Mouse (Mus musculus) common myeloid progenitor, adult 5-6 weeks (primary cell): ENCODE results near the gene Cd164l2. TPM values are rescaled to one million over a fixed set of nuclear protein-coding genes. Genes with fewer than 3 reads are reported as not detected.

ENCODE experiments used
- ATAC-seq: replicated peaks from 2 replicates; pipeline ENCODE4 v1.8.0; 2016; ENCODE audit warnings: low read depth, mild to moderate bottlenecking, moderate TSS enrichment, inconsistent platforms; ENCODE audit not compliant: poor library complexity, severe bottlenecking
- total RNA-seq: library from RNA; stranded (forward); fragments of 200-1000, 187-1606 nt; gene quantifications from 2 replicates; pipeline ENCODE4 v1.2.3, GENCODE M21; 2017

Cd164l2 gene
- total RNA-seq: not detected in 2 replicates

DNA sequence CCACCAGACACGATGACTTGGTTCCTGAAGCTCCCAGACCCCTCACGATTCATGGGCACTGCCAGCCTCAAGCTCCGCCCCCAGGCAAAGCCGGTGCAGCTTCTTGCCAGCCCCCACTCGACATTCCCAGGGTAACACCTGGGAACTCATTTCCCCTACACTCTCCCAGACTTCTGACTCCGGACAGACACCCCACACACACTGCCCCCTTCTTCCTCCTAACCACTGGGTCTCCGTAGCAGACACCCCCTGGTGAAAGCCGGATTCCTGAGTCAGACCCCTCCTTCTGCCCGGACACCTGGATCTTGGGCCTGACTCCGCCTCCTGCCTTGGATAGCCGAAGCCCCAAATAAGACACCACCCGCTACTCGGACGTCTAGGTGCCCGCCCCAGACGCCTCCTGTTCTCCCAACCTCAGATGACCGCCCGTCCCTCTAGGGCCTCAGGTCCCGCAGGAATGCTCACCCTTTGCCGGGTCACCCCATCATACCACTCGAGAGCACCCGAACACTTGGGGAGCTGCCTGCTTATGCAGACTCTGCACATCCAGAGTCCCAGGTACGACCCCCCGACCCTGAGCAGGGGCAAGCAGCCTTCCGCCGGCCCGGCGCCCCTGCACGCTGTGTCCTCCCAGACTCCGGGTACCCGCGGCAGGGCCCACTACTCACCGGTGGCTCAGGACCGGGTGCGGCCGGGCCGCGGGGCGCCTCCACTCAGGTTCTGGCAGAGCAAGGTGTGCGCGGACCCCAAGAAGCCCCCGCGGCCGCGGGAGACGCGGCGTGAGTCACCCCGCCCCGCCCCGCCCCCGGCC, at the start of gene Cd164l2, which contains the start of gene Gpr3:
TSS of gene Cd164l2 (plus strand) at position 381 of the 811 bp plus-strand sequence.
TSS of gene Gpr3 (minus strand) at position 786 of the 811 bp plus-strand sequence.
- ATAC-seq: no peak

DNA sequence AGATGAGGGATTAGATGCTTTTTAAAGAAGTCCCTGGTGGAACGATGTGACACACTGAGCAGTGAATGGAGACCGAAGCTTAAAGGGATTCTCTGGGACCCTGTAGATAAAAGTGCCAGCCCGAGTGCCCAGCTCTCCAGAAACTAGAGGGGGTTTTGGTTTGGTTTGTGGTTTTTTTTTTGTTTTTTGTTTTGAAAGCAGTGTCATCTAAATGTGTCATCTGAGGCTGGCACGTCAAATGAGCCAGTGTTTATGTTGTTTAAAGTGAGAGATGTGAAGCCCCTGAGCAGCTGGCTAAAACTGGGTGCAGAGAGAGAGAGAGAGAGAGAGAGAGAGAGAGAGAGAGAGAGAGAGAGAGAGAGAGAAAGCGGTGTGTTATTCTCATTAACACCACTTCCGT, 49.7 kb upstream of the Cd164l2 start:
- ATAC-seq: no peak

DNA sequence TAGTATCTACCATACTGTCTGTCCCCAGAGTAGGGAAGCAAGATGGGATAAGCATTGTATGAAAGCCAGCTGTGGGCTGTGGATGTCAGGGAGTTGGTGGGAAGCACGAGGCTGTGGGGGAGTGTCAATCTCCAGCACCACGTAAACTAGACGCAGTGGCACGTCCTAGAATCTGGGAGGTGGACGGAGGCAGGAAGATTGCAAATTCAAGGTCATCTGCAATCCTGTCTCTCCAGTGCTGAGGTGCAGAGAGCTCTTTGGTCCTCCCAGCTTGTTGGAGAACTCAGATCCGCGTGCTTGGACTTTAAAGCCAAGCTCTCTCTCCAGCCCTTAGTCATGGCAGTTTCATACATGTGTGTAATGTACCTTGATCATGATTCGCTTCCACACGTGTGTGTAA, 45.2 kb upstream of the Cd164l2 start:
- no peak for ATAC-seq

DNA sequence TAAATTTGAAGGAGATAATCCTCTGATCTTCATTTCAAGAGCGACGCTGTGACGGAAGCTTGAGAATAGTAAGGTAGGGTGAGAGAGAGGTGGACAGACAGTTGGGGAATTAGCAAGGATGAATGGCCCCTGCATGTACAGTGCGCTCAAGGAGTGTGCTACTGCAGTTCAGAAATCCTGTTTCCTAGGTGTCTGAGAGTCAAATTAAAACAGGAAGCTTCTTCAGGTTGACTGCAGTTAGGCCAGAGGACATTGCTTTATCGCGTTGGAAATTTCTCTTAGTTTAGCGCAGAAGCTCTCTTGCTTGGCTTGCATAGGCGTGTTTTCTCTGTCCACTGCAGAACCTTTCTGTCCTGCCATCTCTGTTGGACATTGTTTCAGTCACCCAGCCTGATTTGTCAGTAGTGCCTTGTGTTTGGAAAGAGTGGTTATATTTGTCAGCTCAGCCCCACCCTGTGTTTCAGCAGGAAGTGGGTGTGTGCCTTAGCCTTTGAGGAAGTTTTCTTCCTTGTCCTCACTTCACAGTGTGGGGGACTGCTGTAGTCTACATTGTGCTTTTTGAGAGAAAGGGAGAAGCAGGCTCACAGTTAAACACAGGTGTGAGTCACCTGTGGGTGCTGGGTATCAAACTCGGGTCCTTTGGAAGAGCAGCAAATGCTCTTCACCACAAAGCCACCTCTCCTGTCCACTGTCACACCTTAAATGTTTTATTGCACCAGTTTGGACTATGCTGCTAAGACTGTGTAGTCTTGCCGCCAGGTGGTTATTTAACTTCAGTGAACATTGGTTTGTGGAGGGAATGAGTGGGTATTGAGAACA, 42.5 kb upstream of the Cd164l2 start:
- ATAC-seq: peak; percentile 84

DNA sequence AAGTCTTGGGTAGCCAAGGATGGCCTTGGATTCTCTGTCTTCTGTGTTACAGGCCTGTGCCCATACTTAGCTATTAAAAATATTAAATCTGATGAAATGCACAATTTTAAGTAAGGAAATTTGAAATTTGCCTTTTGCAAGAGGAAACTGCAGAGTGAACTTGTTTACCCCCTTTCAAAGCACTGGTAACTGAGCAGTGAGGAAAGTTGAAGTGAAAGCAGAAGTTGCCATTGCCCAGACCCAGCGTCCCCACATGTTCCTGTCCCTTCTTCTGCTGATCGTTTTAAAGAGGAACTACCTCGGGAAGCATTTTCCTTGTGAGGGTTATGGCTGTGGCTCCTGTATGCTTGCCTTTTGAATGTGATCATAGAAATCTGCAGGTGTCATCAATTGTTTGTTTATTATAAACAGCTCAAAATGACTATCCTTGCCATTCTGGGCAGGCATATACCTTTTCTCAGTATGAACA, 41.8 kb upstream of the Cd164l2 start:
- ATAC-seq: peak; percentile 81

DNA sequence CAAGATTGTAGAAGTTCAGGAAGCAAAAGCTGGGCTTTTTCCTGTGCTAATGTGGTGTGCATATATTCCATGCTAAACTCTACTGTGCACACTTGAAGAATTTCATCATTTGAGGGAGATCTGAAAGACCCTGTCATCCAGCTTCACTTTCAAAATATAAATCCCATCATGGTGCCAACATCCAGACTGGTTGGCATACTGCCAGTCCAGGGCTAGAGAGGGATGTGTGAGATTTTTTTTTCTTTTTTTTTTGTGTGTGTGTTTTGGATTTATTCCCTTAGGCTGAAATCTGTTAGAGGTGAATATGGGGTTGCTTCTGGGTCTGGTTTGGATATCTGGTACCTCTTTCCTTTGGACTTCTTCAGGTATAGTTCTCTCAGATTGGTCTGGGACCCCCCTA, 41.3 kb upstream of the Cd164l2 start:
- no peak for ATAC-seq

DNA sequence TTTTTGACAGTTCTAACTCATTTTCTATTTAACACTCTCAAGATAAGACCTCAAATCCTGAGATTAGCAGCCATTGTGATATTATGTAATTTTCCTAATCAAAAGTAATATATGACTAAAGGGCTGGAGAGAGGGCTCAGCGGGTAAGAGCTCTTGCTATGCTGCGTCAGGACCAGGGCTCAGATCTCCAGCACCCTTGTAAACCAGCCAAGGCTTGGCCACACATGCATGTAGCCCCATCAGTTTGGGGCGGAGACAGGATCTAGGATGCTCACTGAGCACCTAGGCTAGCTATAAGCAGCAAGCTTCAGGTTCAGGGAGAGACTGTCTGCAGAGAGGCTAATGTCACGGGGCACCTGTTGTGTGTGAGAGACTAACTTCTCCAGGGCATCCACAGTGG, 39.5 kb upstream of the Cd164l2 start:
- no peak for ATAC-seq

DNA sequence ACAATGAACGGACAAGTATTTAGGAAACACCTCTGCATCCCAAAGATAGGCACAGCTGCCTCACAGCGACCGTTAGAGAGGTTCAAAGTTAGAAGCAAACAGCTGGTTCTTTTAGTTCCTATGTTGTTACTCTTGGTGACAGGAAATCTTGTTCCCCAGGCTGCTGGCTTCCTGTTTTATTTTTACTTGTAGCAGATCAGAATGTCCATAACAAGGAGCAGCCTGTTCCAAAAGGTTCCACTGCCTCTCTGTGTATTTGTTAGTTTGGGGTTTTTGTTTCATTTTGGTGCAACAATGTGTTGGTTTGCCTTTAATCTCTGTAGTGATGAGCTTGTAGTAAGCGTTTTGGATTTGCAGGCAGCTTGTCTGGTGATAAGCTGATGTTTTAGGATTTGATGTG, 37.6 kb upstream of the Cd164l2 start:
- ATAC-seq: peak; percentile 21; the same call in 1 of the 2 replicates

DNA sequence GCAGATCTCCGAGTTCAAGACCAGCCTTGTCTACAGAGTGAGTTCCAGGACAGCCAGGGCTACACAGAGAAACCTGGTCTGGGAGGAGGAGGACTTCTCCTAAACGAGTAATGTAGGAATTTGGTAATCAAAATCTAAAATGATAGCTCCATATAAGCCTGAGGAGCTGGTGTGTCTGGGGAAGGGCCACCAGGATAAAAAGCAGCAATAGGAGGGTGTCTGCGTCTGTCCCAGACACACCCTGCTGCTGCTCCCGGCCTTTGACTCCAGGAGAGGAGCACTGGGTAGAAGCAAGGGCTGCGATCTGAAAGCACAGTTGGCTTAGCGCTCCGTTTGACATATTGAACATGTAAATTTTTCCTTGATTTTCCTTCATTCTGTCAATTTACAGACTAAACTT, 36.7 kb upstream of the Cd164l2 start:
- no peak for ATAC-seq

DNA sequence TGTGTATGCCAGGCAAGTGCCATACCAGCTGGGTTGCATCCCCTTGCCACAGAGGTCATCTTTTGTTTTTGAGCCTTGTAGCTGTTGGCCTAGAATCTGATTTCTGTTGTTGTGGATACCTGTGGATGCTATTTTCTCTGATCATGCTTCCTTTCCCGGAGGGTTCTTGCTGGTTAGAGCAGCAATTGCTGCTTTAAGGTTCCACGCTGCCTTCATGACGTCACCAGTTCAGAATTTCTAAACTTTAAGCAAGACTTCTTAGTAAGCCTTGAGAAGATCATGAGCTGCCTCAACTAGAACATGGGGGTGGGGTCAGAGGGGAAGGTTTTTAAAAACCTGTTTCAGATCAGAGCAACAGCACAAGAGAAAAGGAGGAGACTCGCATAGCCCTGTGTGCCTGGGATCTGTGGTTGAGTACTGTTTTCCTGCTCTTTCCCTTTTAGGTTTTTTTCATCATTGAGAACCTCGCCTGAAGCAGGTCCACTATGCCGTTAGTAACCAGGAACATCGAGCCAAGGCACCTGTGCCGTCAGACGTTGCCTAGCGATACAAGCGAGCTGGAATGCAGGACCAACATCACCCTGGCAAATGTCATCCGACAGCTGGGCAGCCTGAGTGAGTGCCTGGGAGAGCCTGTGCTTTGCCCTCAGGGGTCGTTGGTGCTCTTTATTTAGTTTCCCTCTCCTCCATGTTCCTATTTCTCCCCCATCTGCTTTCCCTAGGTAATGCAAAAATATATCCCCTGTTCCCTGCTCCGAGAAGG, 35.8 kb upstream of the Cd164l2 start:
- ATAC-seq: no peak

DNA sequence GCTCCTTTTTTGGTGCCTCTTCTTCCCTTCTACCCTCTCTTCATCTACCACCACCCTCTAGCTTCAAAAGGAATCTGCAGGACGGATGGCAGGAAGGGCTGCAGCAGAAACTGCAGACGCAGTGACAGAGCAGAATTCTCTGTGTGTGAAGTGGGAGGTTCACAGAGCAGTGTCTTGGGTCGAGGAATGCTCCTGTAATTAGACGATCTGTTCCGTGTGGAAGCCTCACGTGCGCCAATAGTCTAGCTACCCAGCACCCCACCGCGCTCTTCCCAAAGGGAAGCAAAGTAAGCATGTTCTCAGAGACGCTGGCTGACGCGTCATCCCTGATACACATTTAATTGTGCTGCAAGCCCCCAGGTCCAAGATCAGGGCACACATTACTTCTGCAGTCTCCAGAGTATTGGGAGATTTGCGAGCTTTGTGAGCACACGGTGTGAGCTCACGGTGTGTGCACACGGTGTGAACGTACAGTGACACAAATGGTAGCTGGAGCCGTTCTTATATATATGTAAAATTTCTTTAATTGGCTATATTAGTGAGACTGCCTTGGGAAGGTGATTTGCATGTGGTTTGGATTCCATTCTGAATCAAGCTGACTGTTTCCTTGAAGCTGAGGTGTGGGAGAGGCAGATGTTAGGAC, 35.0 kb upstream of the Cd164l2 start:
- ATAC-seq: no peak; the same call in 1 of the 2 replicates

DNA sequence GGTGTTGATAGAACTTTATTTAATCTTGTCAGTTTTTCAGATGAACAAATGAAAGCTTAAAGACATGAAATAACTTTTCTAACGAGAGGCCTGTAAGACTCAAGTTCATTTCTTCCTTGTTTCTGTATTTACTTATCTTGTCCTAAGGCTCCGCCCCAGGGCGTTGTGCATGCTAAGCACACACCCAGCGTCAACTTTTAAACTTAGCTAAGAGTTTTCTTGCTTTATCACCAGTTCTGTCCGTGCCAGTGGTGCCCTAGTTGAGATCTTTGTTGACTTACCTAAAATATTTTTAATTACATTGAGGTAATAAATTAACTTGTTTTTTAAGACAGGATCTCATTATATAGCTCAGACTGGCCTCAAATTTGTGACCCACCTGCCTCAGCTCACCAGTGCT, 33.6 kb upstream of the Cd164l2 start:
- ATAC-seq: no peak

DNA sequence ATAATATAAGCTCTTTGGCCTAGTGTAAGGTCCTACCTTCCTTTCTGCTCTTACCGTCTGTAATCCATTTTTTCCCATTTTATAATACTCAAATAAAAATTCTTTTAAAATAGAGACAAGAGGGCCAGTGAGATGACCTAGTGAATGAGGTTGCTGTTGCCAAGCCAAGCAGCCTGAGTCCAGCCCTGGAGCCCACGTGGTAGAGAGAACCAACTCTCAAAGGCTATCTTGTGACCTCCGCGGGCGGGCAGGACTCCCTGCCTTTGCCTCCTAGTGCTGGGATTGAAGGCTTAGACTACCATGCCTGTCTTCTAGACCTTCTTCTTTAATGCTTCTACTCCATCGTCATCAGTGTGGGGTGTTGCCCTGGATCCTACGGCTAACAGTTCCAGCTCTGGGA, 32.7 kb upstream of the Cd164l2 start:
- ATAC-seq: no peak

DNA sequence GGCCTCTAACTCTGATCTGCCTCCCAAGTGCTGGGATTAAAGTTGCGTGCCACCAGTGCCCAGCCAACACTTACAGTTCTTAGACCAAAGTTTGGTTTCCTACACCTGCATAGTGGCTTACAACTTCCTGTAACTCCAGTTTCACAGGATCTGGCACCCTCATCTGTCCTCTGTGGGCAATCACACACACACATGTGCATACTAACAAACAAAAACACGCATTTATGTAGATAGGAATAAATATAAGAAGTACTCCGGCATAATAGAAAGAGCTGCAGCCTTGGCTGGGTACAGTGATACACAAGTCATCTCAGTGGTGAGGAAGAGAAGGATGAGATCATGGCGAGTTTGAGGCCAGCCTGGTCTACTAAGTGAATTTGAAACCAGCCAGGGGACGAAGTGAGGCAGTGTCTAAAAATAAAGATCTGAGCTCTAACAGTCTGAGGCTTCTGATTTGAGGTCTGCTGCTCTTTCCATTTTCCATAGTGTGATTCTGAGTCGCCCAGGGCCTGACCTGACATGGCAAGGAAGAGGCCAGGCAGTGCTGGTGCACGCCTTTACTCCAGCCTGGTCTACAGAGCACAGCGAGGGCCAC, 29.4 kb upstream of the Cd164l2 start:
- no peak for ATAC-seq

DNA sequence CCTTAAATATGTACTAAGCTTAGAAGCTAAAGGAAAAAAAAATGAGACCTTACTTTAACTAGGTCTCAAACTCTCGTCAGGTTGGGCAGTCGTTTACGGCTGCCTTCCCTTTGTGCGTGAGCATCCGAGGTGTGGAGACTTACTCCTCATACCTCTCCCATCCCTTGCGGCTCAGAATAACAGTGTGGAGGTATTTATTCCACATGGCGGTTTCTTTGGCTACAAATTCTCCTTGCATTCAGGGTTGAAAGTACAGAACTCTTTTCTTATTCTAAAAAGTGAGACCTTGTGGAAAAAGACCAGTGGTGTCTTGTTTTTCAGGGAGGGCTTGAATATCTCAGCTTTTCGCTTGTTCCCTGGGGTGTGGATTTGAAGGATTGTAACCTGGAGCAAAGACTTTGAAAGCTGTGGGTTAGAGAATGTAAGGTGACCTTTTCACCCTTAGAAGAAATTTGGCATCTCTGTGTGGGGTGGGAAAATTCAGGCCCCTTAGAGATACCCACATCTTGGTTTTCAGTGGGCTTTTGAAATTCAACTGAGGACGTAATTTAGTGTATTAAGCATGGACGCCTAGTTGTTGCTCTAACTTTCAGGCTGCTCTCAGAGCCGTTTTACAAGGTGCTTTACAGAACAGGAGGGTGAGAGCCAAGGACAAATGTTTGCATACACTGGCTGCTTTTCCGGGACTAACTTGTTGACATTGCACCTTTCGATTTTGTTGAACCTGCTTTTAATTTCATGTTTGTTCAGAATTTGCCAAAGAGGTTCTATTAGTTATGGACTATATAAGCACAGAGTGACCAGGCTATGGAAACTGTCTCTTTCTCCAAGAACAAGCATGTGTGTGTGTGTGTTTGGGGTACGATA, 27.7 kb upstream of the Cd164l2 start:
- ATAC-seq: no peak

DNA sequence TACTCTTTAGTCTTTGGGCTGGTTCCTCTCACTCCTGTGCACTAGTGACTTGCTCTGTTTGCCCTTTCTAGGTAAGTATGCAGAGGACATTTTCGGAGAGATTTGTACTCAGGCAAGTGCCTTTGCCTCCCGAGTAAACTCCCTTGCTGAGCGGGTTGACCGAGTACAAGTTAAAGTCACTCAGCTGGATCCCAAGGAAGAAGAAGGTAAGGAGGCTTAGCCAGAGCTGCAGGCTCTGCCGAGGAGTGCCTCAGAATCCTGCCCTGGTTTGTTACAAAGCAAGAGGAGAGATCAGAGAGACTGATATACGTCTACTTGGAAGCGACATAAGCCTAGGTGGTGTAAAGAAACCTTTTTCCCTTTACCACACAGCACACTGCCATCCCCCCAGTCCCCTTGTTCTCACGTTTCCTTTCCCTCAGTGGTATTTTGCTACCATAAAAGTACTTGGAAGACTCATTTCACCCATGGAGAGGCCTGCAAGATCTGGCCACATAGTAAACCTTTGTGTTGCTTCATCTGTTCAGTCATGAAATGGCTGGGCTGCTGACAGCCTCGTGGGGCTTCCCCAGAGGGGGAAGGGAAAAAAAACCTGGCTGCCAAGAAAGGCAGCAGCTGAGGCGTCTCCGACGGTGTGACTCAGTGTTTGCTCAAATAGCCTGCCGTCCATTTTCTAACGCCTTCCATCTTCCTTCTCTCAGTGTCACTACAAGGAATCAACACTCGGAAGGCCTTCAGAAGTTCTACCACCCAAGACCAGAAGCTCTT, 26.8 kb upstream of the Cd164l2 start:
- ATAC-seq: no peak

DNA sequence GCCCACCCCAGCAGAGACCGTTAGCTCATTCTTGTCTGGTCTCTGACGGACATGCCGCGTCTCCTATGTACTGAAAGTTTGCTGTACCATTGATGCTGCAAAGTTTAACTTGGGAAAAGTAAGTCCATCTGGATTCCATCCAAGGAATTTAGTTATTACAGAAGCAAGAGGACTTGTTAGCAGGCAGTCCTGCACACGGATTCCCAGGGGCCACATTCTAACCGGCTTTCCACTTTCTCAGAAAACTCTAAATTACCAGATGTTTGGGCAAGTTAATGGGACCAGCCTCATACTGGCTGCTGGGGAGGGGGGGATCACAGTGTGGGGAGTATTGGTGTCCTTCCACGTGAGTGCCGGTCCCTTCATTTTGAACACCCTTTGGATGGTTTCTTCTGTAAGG, 26.0 kb upstream of the Cd164l2 start:
- no peak for ATAC-seq

DNA sequence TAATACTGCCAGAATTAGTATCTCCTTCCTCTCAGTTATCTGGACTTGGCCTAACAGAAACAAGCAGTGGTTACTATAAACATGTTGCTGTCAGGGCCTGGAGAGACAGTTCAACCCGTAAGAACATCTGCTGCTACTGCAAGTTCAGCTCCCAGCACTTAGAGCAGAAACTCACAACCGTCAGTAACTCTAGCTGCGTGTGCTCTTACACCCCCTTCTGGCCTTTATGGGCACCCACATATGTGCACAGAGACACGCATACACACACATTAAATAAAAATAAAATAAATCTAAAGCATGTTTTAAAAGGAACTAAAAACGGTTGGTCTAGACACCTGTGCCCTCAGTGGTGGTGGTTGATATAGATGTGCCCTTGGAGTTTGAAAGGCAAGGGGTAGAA, 25.1 kb upstream of the Cd164l2 start:
- no peak for ATAC-seq
